Mouse (Mus musculus): ENCODE data around the gene Stk33.

GRCm38 (mm10) chr7:109231307-109231706, 207.6 kb downstream of the Stk33 start:
- TF ChIP-seq CTCF (IDR thresholded peaks at IDR 0.05; ENCODE audit: low read depth, low read length) (no peak), POLR2A (IDR thresholded peaks at IDR 0.05; ENCODE audit: extremely low read depth, insufficient read depth, low read length) (no peak)

All from liver, adult 2 months (tissue).